Mouse (Mus musculus) ES-Bruce4 (cell line): ENCODE data around the gene Spout1. TPM values are rescaled to one million over a fixed set of nuclear protein-coding genes. Genes with fewer than 3 reads are reported as not detected.
A peak's percentile ranks its signal among the peaks of the same experiment; 100 is the strongest.
"Not testable (repeated sequence)": the region's sequence is repeated elsewhere in the genome, so short reads cannot be mapped to it uniquely, and the experiment has no call there.

Experiments used
- H3K27ac ChIP-seq: 2 replicates; pipeline ENCODE4 v1.5.1; 2012; ENCODE audit warnings: low read length, inconsistent platforms; ENCODE audit not compliant: insufficient read depth
- H3K27me3 ChIP-seq: 2 replicates; pipeline ENCODE4 v1.6.1; 2012; ENCODE audit warnings: mild to moderate bottlenecking, low read length, inconsistent platforms; ENCODE audit not compliant: control insufficient read depth, poor library complexity, insufficient read depth, severe bottlenecking
- H3K36me3 ChIP-seq: 2 replicates; pipeline ENCODE4 v1.6.1; 2012; ENCODE audit warnings: inconsistent platforms, mild to moderate bottlenecking, low read length, moderate library complexity; ENCODE audit not compliant: control insufficient read depth, poor library complexity, insufficient read depth, severe bottlenecking
- H3K4me1 ChIP-seq: one replicate; pipeline ENCODE4 v1.8.1; 2011; ENCODE audit warnings: low read length; ENCODE audit not compliant: control insufficient read depth, insufficient read depth
- H3K4me3 ChIP-seq: 2 replicates; pipeline ENCODE4 v1.5.1; 2011; ENCODE audit warnings: low read depth, mild to moderate bottlenecking, low read length
- H3K9ac ChIP-seq: 2 replicates; pipeline ENCODE4 v1.6.1; 2012; ENCODE audit warnings: low read depth, mild to moderate bottlenecking, inconsistent platforms; ENCODE audit not compliant: poor library complexity, severe bottlenecking
- H3K9me3 ChIP-seq: replicated peaks from 2 replicates; pipeline ENCODE4 v1.6.1; 2012; ENCODE audit warnings: mild to moderate bottlenecking, low read length, inconsistent platforms; ENCODE audit not compliant: control insufficient read depth, poor library complexity, insufficient read depth, severe bottlenecking
- CTCF ChIP-seq: IDR thresholded peaks from one replicate; pipeline ENCODE4 v1.8.1; 2011; ENCODE audit warnings: low read depth, low read length
- EP300 ChIP-seq: IDR thresholded peaks from 2 replicates; pipeline ENCODE4 v1.6.1; 2011; ENCODE audit warnings: low read depth, low read length; ENCODE audit not compliant: insufficient read depth
- POLR2A ChIP-seq: IDR thresholded peaks from one replicate; pipeline ENCODE4 v1.8.1; 2011; ENCODE audit warnings: low read length; ENCODE audit not compliant: insufficient read depth
- polyA plus RNA-seq: library from polyadenylated mRNA; stranded (reverse); fragments of >200 nt; gene quantifications from 2 replicates; pipeline ENCODE4 v1.2.4, GENCODE M21; 2011; ENCODE audit warnings: low read depth; ENCODE audit not compliant: missing spikeins, insufficient read depth, insufficient read length

The Spout1 gene
- polyA plus RNA-seq, 1 experiment = 45.9 TPM

DNA sequence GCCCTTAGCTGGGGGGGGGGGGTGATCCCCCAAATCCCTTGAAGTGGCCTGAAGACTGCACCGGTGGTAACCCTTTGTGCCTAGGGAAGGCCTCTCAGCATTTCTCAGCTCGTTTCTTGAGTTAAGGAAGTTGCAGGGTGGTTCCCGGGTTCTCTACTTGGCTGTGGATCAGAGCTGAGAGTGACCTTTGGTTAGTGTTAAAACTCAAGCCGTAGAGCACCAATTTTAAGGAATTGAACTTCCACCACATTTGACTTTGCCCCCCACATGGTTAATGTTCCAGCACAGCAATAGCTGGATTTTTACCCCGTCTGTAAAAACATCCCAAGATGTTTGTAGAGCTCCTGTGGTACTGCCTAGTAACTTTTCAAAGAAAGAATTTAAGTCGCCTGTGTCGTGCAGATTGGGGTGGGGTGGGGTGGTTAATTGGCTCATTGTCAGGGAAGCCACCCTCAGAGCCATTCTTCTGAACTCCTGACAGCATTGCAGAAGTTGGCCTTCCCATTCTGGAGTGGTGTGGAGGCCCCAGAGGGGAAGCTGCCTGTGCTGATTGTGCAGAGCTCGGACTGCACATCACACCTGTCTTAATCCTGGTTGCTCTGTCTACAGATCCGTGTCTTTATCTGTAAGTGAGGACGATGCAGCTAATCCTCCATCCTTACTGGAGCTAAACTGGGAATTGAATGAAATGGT lies 43.2 kb downstream of the Spout1 start:
- peak overlapping the region; percentile 87 for H3K9ac ChIP-seq
- H3K36me3 ChIP-seq = peaks cover 36% of the 10 kb centered on the region
- peak overlapping the region; percentile 88 for H3K4me3 ChIP-seq
- no peaks in the 10 kb centered on the region for H3K9me3 ChIP-seq
- H3K4me1 ChIP-seq = peaks cover 6% of the 10 kb centered on the region
- TF ChIP-seq EP300 (peak; percentile 95), POLR2A (no peak)
- peak overlapping the region; percentile 97 for H3K27ac ChIP-seq
- no peaks in the 10 kb centered on the region for H3K27me3 ChIP-seq

DNA sequence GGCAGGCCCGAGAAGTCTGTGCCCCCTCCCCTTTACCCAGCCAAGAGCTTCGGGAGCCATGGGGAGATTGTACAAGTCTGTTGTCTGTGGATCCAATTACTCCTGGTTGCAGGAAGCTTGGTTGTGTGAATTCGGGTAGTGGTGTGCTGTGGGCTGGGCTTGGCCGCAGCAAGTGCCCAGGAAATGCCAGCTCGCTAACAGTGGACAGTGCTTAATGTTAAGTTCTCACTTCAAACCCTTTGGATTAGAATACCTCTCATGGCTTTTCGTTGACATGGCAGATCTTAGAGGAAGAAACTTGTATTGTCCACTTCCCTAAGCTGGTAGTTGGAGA lies 43.9 kb downstream of the Spout1 start:
- TF ChIP-seq CTCF (no peak), EP300 (no peak), POLR2A (no peak)
- peak overlapping the region; percentile 97 for H3K27ac ChIP-seq
- H3K9ac ChIP-seq = peak overlapping the region; percentile 87

DNA sequence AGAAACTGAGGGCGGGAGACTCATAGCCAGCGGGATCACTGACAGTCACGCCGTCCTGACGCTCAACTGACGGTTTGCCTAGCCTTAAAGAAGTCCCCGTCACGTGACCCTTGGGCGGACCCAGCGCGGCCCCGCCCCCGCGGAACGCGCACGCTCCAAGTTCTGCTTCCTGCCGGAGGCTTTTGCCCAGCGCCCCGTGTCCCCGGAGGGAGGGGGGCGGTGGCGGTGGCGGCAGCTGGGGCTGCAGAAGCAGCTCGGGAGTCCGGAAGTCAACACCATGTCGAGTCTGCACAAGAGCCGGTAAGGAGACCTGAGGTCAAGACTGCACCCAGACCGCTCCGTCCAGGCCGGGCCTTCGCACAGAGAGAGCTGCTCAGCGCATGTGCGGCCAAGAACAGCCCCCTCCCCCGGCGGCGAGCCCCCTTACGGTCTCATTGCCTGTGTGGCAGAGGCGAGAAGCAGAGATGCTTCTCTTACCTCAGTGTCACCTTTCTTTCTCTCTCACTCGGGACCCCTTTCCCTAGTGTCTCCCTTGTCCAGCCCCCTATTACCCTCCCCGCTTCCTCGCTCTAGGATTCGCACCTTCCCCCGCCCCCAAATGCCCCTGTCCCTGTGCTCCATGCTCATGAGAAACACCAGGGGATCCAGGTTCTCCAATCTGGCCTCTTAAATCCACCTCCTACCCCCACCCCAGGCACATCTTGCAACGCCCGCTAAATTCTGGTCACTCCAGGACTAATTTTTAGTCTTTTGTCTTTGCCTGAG lies 44.5 kb downstream of the Spout1 start, which contains the start of gene Tbc1d13:
Gene Tbc1d13, plus strand, starts transcription at position 134 of the 765 bp plus-strand sequence.
- H3K27me3 ChIP-seq = no peaks in the 10 kb centered on the region
- peaks cover 6% of the 10 kb centered on the region for H3K4me1 ChIP-seq
- H3K9ac ChIP-seq = peak within 1 kb of the TSS; percentile 87
- H3K9me3 ChIP-seq = no peaks in the 10 kb centered on the region
- TF ChIP-seq POLR2A (peak; percentile 99), CTCF (no peak), EP300 (peak; percentile 93)
- peak within 1 kb of the TSS; percentile 97 for H3K27ac ChIP-seq
- peaks cover 27% of the 10 kb centered on the region for H3K36me3 ChIP-seq
- H3K4me3 ChIP-seq = peak within 1 kb of the TSS; percentile 88

More for the DNA sequence above, 43.9 kb downstream of the Spout1 start:
- Histone ChIP-seq H3K9me3 (no peaks in the 10 kb centered on the region), H3K4me3 (peak overlapping the region; percentile 88), H3K4me1 (peaks cover 6% of the 10 kb centered on the region), H3K36me3 (peaks cover 31% of the 10 kb centered on the region), H3K27me3 (no peaks in the 10 kb centered on the region)

DNA sequence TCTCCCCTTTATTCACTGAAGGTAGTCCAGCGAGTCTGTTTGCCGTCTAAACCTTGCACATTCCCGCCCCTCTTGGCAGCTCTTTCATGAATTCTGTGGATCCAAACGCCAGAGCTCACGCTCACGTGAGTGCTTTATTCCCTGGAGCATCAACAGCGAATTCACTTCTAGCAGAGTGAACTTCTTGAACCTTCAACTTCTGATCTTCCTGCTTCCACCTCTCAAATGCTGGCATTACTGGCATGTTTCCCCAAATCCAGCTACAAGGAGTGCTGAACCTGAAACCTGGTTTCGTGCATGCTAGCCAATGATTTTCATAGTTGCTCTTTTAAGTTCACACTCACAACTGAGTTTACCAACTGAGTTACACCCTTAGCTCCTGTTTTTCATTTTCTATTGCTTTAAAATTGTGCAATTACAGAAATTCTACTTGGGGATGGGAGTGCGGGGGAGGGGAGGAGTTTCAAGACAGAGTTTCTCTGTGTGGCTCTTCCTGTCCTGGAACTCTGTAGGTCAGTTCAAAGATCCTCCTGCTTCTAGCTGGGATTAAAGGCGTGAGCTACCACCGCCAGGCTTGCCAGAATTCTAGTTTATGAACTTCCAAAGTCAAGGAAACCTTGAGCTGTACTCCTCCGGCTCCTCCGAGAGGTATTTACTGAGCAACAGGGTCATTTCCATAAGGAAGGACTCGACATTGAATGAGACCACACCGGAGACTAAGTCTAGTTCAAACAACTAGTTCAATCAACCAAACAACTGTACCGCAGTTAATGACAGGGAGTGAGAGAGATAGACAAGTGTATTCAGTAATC lies 45.3 kb downstream of the Spout1 start:
- Histone ChIP-seq H3K9me3 (no peaks in the 10 kb centered on the region), H3K27ac (peak overlapping the region; percentile 96), H3K27me3 (no peaks in the 10 kb centered on the region), H3K4me3 (peak overlapping the region; percentile 60), H3K4me1 (peaks cover 6% of the 10 kb centered on the region), H3K36me3 (peaks cover 23% of the 10 kb centered on the region), H3K9ac (peak overlapping the region; percentile 87)
- no peak for TF ChIP-seq CTCF
- TF ChIP-seq POLR2A = no peak
- no peak for TF ChIP-seq EP300

DNA sequence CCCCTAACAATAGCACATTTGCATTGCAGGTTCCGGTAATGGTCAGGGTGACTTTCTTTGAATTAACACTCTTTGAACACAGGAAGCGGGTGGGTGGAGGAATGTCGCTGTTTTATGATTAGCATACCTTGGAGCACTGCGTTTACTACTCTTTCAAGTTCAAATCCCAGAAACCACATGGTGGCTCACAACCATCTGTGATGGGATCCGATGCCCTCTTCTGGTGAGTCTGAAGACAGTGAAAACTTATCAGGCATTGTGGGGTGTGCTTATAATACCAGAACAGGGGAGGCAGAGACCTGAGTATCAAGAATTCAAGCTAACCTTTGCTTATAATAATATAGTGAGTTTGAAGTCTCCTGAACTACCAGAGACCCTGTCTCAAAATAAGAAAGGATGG lies 47.0 kb downstream of the Spout1 start:
- H3K27me3 ChIP-seq, H3K36me3 ChIP-seq, H3K4me1 ChIP-seq, H3K9me3 ChIP-seq, H3K4me3 ChIP-seq: not testable (repeated sequence)
- Histone ChIP-seq H3K9ac (peak overlapping the region; percentile 1; the same call in 1 of the 2 replicates), H3K27ac (peak overlapping the region; percentile 90)

DNA sequence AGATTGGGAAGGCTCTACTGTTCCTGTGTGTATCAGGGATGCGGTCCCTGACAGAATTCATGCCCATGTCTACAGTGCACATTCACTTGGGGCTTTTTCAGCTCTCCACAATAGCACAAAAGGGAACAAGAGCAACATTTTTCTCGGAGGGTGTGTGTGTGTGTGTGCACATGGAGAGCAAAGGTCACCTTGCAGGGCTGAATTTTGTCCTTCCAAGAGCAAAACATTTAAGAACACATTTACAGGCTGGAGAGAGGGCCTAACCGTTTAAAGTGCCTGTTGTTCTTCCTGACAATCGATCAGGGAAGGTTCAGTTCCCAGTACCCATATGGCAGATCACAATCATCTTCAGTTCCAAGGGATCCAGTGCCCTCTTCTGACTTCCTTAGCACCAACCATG lies 48.1 kb downstream of the Spout1 start:
- no peaks in the 10 kb centered on the region for H3K9me3 ChIP-seq

More for the DNA sequence above, 48.1 kb downstream of the Spout1 start:
- no peaks in the 10 kb centered on the region for H3K36me3 ChIP-seq
- H3K9ac ChIP-seq = no peak overlapping the region
- no peaks in the 10 kb centered on the region for H3K27me3 ChIP-seq
- no peak overlapping the region for H3K4me3 ChIP-seq
- peak overlapping the region; percentile 96 for H3K27ac ChIP-seq
- no peaks in the 10 kb centered on the region for H3K4me1 ChIP-seq
- no peak for TF ChIP-seq POLR2A
- no peak for TF ChIP-seq CTCF
- no peak for TF ChIP-seq EP300
